In the genomic region with DNA sequence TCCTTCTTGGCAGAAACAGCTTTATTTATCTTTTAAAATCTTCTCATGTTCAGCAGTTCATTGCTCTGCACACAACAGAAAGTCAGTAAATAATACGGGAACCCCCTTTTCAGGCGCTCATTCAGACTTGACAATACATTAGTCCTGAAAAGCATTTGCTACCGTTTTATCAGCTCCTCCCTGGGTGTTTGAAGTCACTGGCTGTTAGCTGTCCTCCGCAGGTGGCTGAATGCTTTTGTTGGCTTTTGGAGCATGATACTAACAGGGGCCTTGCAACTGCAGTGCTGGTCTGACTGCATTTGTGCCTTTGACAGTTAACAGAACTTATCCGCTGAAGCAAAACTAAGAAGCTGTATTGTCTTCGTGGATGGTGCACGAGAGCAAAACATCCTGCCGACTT, we compare ENCODE assay signal across 11 mouse cellular contexts.
DNase-seq lines count a peak whose midpoint lies in the region; ATAC-seq and TF ChIP-seq lines count a peak whose summit lies in the region.
"Had no signal": no experiment of that assay in that cellular context is flagged by ENCODE, and none has a peak within 500 bp of the region (broad histone marks: within the 10 kb centered on the region; RNA-seq: fewer than 3 reads in every experiment).

No protein-coding gene starts in this region.

- no peaks in the 10 kb centered on the region for H3K36me3 ChIP-seq in heart, postnatal 0 days (replicated peaks; ENCODE audit: control insufficient read depth, insufficient read depth, low read length)
- no peaks in the 10 kb centered on the region for H3K36me3 ChIP-seq in embryonic facial prominence, embryonic 11.5 days (replicated peaks; ENCODE audit: control insufficient read depth, insufficient read depth, low read depth, low read length)
- H3K36me3 ChIP-seq in midbrain, embryonic 10.5 days: no peaks in the 10 kb centered on the region

- no peak for TF ChIP-seq EP300 in heart, postnatal 0 days (IDR thresholded peaks at IDR 0.05; ENCODE audit: low read depth)

- ATAC-seq in heart, postnatal 0 days (ENCODE audit: insufficient read depth, low read depth): no peak
- no peak for ATAC-seq in embryonic facial prominence, embryonic 11.5 days (replicated peaks; ENCODE audit: insufficient number of reproducible peaks, low FRiP score, low TSS enrichment, low read depth)
- ATAC-seq: liver, postnatal 0 days had no signal

- no peaks in the 10 kb centered on the region for H3K27me3 ChIP-seq in heart, postnatal 0 days (ENCODE audit: control insufficient read depth, insufficient read depth, low read length)
- H3K27me3 ChIP-seq in embryonic facial prominence, embryonic 11.5 days (ENCODE audit: control insufficient read depth, insufficient read depth, low read length): no peaks in the 10 kb centered on the region
- H3K27me3 ChIP-seq in midbrain, embryonic 10.5 days (ENCODE audit: low read depth, poor library complexity, severe bottlenecking): peaks cover 55% of the 10 kb centered on the region
- H3K27me3 ChIP-seq: CH12.LX had no signal

- no peak for TF ChIP-seq CTCF in heart, postnatal 0 days (IDR thresholded peaks at IDR 0.05; ENCODE audit: low read depth)

- DNase-seq in heart, postnatal 0 days (ENCODE audit: low spot score): no peak
- DNase-seq in heart, postnatal 36 days: no peak
- peak; percentile 4 for DNase-seq in embryonic facial prominence, embryonic 11.5 days (ENCODE audit: low spot score)
- DNase-seq in midbrain, embryonic 10.5 days (ENCODE audit: low spot score): peak; percentile 57
- peak; percentile 11 for DNase-seq in retina, embryonic 14.5 days (ENCODE audit: low spot score)
- DNase-seq in B cell, adult 2 months: no peak
- no peak for DNase-seq in urinary bladder, postnatal 14 days (ENCODE audit: low spot score)
- no peak for DNase-seq in adrenal gland, adult 18-20 months (ENCODE audit: low spot score in 2 of 2)
- DNase-seq: kidney, postnatal 36 days; liver, postnatal 0 days had no signal

- intact Hi-C loops in heart, postnatal 36 days (cut with DNase I): no loop called here

- H3K4me1 ChIP-seq in heart, postnatal 0 days (ENCODE audit: control insufficient read depth, insufficient read depth): no peaks in the 10 kb centered on the region
- H3K4me1 ChIP-seq in embryonic facial prominence, embryonic 11.5 days (ENCODE audit: control insufficient read depth, insufficient read depth, low read length): no peaks in the 10 kb centered on the region
- peaks cover 21% of the 10 kb centered on the region for H3K4me1 ChIP-seq in midbrain, embryonic 10.5 days

- 18% methylated on average over 8 of the region's 8 CpGs for WGBS in heart, postnatal 0 days
- 18% methylated on average over 8 of the region's 8 CpGs for WGBS in embryonic facial prominence, embryonic 11.5 days
- WGBS in midbrain, embryonic 10.5 days: 7% methylated on average over 8 of the region's 8 CpGs

- no peak overlapping the region for H3K9ac ChIP-seq in heart, postnatal 0 days (replicated peaks; ENCODE audit: low read depth, low read length)
- no peak overlapping the region for H3K9ac ChIP-seq in embryonic facial prominence, embryonic 11.5 days (replicated peaks; ENCODE audit: low read length)
- H3K9ac ChIP-seq: liver, postnatal 0 days had no signal

- H3K4me2 ChIP-seq in heart, postnatal 0 days (ENCODE audit: low read depth, low read length): 0 out of 2 replicates have a peak overlapping the region, but pooled peaks have one; percentile 11
- no peak overlapping the region for H3K4me2 ChIP-seq in embryonic facial prominence, embryonic 11.5 days (ENCODE audit: low read depth, low read length)

- H3K9me3 ChIP-seq in heart, postnatal 0 days (replicated peaks; ENCODE audit: control insufficient read depth, low read length): no peaks in the 10 kb centered on the region
- no peaks in the 10 kb centered on the region for H3K9me3 ChIP-seq in embryonic facial prominence, embryonic 11.5 days (replicated peaks; ENCODE audit: control insufficient read depth, low read length)
- no peaks in the 10 kb centered on the region for H3K9me3 ChIP-seq in midbrain, embryonic 10.5 days (replicated peaks)

- no peak overlapping the region for H3K27ac ChIP-seq in heart, postnatal 0 days (ENCODE audit: low read depth)
- no peak overlapping the region for H3K27ac ChIP-seq in embryonic facial prominence, embryonic 11.5 days (replicated peaks; ENCODE audit: low read depth, low read length)
- H3K27ac ChIP-seq in midbrain, embryonic 10.5 days (replicated peaks): no peak overlapping the region

- no peak overlapping the region for H3K4me3 ChIP-seq in heart, postnatal 0 days (ENCODE audit: low read depth, low read length)
- no peak overlapping the region for H3K4me3 ChIP-seq in embryonic facial prominence, embryonic 11.5 days (ENCODE audit: low read depth, low read length)
- H3K4me3 ChIP-seq in midbrain, embryonic 10.5 days: 0 out of 2 replicates have a peak overlapping the region, but pooled peaks have one; percentile 11

Comparison
In these comparisons a context has a peak if more than half of its experiments do, and no peak if none do; other contexts are left out.
1. DNase-seq: peak in embryonic facial prominence, embryonic 11.5 days (single experiment), midbrain, embryonic 10.5 days (single experiment) and retina, embryonic 14.5 days (single experiment); none in heart, postnatal 0 days (single experiment), heart, postnatal 36 days (0 of 2), B cell, adult 2 months (0 of 2), urinary bladder, postnatal 14 days (single experiment) and adrenal gland, adult 18-20 months (0 of 2).